9 mouse cellular contexts compared by ENCODE assay signal in the genomic region with DNA sequence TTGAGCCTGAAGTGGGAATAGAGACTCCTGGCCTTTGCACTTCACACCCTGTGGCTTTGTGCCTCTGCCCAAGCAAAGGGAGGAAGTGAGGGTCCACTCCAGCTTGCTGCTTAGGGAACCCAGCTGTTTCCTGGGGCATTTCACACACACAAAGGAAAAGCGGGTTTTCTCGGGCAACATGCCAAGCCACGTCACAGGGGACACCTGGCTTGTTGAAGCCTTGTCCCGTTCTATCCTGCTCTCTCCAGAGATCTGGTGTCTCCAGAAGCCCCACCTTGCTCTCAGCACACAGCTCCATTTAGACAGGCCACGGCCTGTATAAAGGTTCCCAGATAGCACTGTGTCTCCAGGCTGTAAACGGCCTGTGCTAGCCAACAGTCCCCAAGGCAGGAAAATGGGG. TPM values are rescaled to one million over a fixed set of nuclear protein-coding genes. Genes with fewer than 3 reads are reported as not detected.
DNase-seq lines count a peak whose midpoint lies in the region; ATAC-seq lines count a peak whose summit lies in the region.
"Had no signal": no experiment of that assay in that cellular context is flagged by ENCODE, and none has a peak within 500 bp of the region (broad histone marks: within the 10 kb centered on the region; RNA-seq: fewer than 3 reads in every experiment).

No protein-coding gene starts in this region.

- H3K27ac ChIP-seq in embryonic facial prominence, embryonic 14.5 days (replicated peaks; ENCODE audit: low read depth, low read length): 0 out of 2 replicates have a peak overlapping the region, but pooled peaks have one; percentile 15
- no peak overlapping the region for H3K27ac ChIP-seq in limb, embryonic 11.5 days (replicated peaks; ENCODE audit: low read depth, low read length)
- H3K27ac ChIP-seq: hindbrain, embryonic 15.5 days; limb, embryonic 15.5 days had no signal

- WGBS in embryonic facial prominence, embryonic 14.5 days: 47% methylated on average over 6 of the region's 6 CpGs
- WGBS in limb, embryonic 11.5 days: 83% methylated on average over 6 of the region's 6 CpGs

- H3K36me3 ChIP-seq in embryonic facial prominence, embryonic 14.5 days (ENCODE audit: control insufficient read depth, insufficient read depth, low read length): no peaks in the 10 kb centered on the region
- H3K36me3 ChIP-seq in limb, embryonic 11.5 days (ENCODE audit: control insufficient read depth, insufficient read depth, low read length): no peaks in the 10 kb centered on the region
- H3K36me3 ChIP-seq: hindbrain, embryonic 15.5 days; limb, embryonic 15.5 days had no signal

- no peak overlapping the region for H3K4me2 ChIP-seq in embryonic facial prominence, embryonic 14.5 days (ENCODE audit: low read depth, low read length)
- no peak overlapping the region for H3K4me2 ChIP-seq in limb, embryonic 11.5 days (ENCODE audit: low read depth, severe bottlenecking)
- H3K4me2 ChIP-seq: hindbrain, embryonic 15.5 days; limb, embryonic 15.5 days had no signal

- no peaks in the 10 kb centered on the region for H3K27me3 ChIP-seq in embryonic facial prominence, embryonic 14.5 days (replicated peaks; ENCODE audit: control insufficient read depth, insufficient read depth, low read length)
- no peaks in the 10 kb centered on the region for H3K27me3 ChIP-seq in limb, embryonic 11.5 days (ENCODE audit: control insufficient read depth, insufficient read depth, low read length)
- H3K27me3 ChIP-seq: hindbrain, embryonic 15.5 days; limb, embryonic 15.5 days had no signal

- no peak overlapping the region for H3K4me3 ChIP-seq in embryonic facial prominence, embryonic 14.5 days (ENCODE audit: low read depth, low read length)
- H3K4me3 ChIP-seq in limb, embryonic 11.5 days (ENCODE audit: low read depth, low read length): no peak overlapping the region
- H3K4me3 ChIP-seq: hindbrain, embryonic 15.5 days; limb, embryonic 15.5 days had no signal

- DNase-seq in gastrocnemius, postnatal 10 days: peak; percentile 39
- DNase-seq in gastrocnemius, adult 18-20 months (ENCODE audit: low spot score): no peak
- DNase-seq in lung, postnatal 10 days: peak; percentile 59
- DNase-seq in lung, postnatal 36 days: no peak
- DNase-seq in embryonic facial prominence, embryonic 14.5 days (ENCODE audit: low spot score): peak; percentile 73
- DNase-seq in limb, embryonic 11.5 days (ENCODE audit: low spot score): no peak
- DNase-seq in layer of hippocampus, postnatal 36 days: no peak

- H3K4me1 ChIP-seq in embryonic facial prominence, embryonic 14.5 days (ENCODE audit: control insufficient read depth, insufficient read depth, low read length): peaks cover 7% of the 10 kb centered on the region; the same call in 1 of the 2 replicates
- 0 out of 2 replicates have a peak, but pooled peaks cover 5% of the 10 kb centered on the region for H3K4me1 ChIP-seq in limb, embryonic 11.5 days (ENCODE audit: control insufficient read depth, insufficient read depth, low read length)

- H3K9ac ChIP-seq in embryonic facial prominence, embryonic 14.5 days (ENCODE audit: low read depth, low read length): no peak overlapping the region
- H3K9ac ChIP-seq in limb, embryonic 11.5 days (ENCODE audit: low read length): peak overlapping the region; percentile 12; the same call in 1 of the 2 replicates
- H3K9ac ChIP-seq: hindbrain, embryonic 15.5 days; limb, embryonic 15.5 days had no signal

- no peaks in the 10 kb centered on the region for H3K9me3 ChIP-seq in embryonic facial prominence, embryonic 14.5 days (ENCODE audit: control insufficient read depth, low read length)
- H3K9me3 ChIP-seq in limb, embryonic 11.5 days (ENCODE audit: control insufficient read depth, low read length): no peaks in the 10 kb centered on the region
- H3K9me3 ChIP-seq: hindbrain, embryonic 15.5 days; limb, embryonic 15.5 days had no signal

- ATAC-seq in embryonic facial prominence, embryonic 14.5 days (ENCODE audit: low read depth): peak; percentile 72; the same call in 1 of the 2 replicates
- no peak for ATAC-seq in limb, embryonic 11.5 days (ENCODE audit: insufficient number of reproducible peaks, low FRiP score, low TSS enrichment, low read depth)

RNA-seq across cellular contexts. Expression of a gene that starts 4.8 kb away (rescaled TPM):
- 1 to 10 TPM; 6.5 to 6.8 TPM for total RNA-seq in gastrocnemius, postnatal 10 days (2021)
- total RNA-seq in gastrocnemius, adult 18-20 months (2021): 1 to 10 TPM; 2.9 to 4.4 TPM
- 2.0 and 2.3 TPM in 2 replicates for polyA plus RNA-seq in embryonic facial prominence, embryonic 14.5 days (2014; fragmentation: Nextera tagmentation; extraction: Ambion mirVana)
- polyA plus RNA-seq in limb, embryonic 11.5 days (2014; fragmentation: Nextera tagmentation; extraction: Ambion mirVana): 0.65 and 0.88 TPM in 2 replicates
- total RNA-seq in layer of hippocampus, postnatal 36 days (2021): 10 to 100 TPM; 63.6 to 69.1 TPM

RNA-seq across cellular contexts. Expression of a gene that starts 19.1 kb away (rescaled TPM):
- total RNA-seq in gastrocnemius, postnatal 10 days (2021): 1 to 10 TPM in 1 of 2 experiments, under 1 TPM in 1; 0.99 to 1.2 TPM
- total RNA-seq in gastrocnemius, adult 18-20 months (2021): not detected
- polyA plus RNA-seq in embryonic facial prominence, embryonic 14.5 days (2014; fragmentation: Nextera tagmentation; extraction: Ambion mirVana): 3.9 and 4.4 TPM in 2 replicates
- 8.9 and 10.0 TPM in 2 replicates for polyA plus RNA-seq in limb, embryonic 11.5 days (2014; fragmentation: Nextera tagmentation; extraction: Ambion mirVana)
- 1 to 10 TPM in 1 of 2 experiments, not detected in 1; 1.3 TPM for total RNA-seq in layer of hippocampus, postnatal 36 days (2021)

RNA-seq across cellular contexts. Expression of a gene that starts 23.6 kb away (rescaled TPM):
- total RNA-seq in gastrocnemius, postnatal 10 days (2021): 10 to 100 TPM; 71.2 to 74.5 TPM
- 1 to 10 TPM; 2.5 to 3.5 TPM for total RNA-seq in gastrocnemius, adult 18-20 months (2021)
- 1,154 and 1,326 TPM in 2 replicates for polyA plus RNA-seq in embryonic facial prominence, embryonic 14.5 days (2014; fragmentation: Nextera tagmentation; extraction: Ambion mirVana)
- 2,250 and 2,263 TPM in 2 replicates for polyA plus RNA-seq in limb, embryonic 11.5 days (2014; fragmentation: Nextera tagmentation; extraction: Ambion mirVana)
- 100 to 1,000 TPM; 338 to 365 TPM for total RNA-seq in layer of hippocampus, postnatal 36 days (2021)

RNA-seq across cellular contexts. Expression of a gene that starts 43.5 kb away (rescaled TPM):
- 100 to 1,000 TPM; 113 to 129 TPM for total RNA-seq in gastrocnemius, postnatal 10 days (2021)
- total RNA-seq in gastrocnemius, adult 18-20 months (2021): 100 to 1,000 TPM; 139 to 147 TPM
- polyA plus RNA-seq in embryonic facial prominence, embryonic 14.5 days (2014; fragmentation: Nextera tagmentation; extraction: Ambion mirVana): 126 and 137 TPM in 2 replicates
- 120 and 121 TPM in 2 replicates for polyA plus RNA-seq in limb, embryonic 11.5 days (2014; fragmentation: Nextera tagmentation; extraction: Ambion mirVana)
- 10 to 100 TPM; 63.2 to 64.7 TPM for total RNA-seq in layer of hippocampus, postnatal 36 days (2021)

Comparison
In these comparisons a context has a peak if more than half of its experiments do, and no peak if none do; other contexts are left out.
1. DNase-seq: peak in gastrocnemius, postnatal 10 days (single experiment), lung, postnatal 10 days (single experiment) and embryonic facial prominence, embryonic 14.5 days (single experiment); none in gastrocnemius, adult 18-20 months (single experiment), lung, postnatal 36 days (single experiment), limb, embryonic 11.5 days (single experiment) and layer of hippocampus, postnatal 36 days (0 of 2).
2. RNA of a gene that starts 23.6 kb away (total RNA-seq): 338 to 365 TPM in layer of hippocampus, postnatal 36 days and 71.2 to 74.5 TPM in gastrocnemius, postnatal 10 days; 2.5 to 3.5 TPM in gastrocnemius, adult 18-20 months; every median in the first group is over 10 times any median in the second.
3. RNA of a gene that starts 4.8 kb away (total RNA-seq): 63.6 to 69.1 TPM in layer of hippocampus, postnatal 36 days; 6.5 to 6.8 TPM in gastrocnemius, postnatal 10 days and 2.9 to 4.4 TPM in gastrocnemius, adult 18-20 months; every median in the first group is over 4 times any median in the second.